Mouse (Mus musculus) hindbrain, embryonic 16.5 days (tissue): ENCODE measurements around the gene Kcnip1. TPM values are rescaled to one million over a fixed set of nuclear protein-coding genes. Genes with fewer than 3 reads are reported as not detected.

ENCODE experiments used
- ATAC-seq: fragments of 200-750 bp; cut with Nextera tagmentation; 2 replicates; pipeline ENCODE4 v1.8.0; 2017; ENCODE audit warnings: moderate TSS enrichment, moderate library complexity
- H3K27ac ChIP-seq: fragments of 300-500 bp; sonication (generic); 2 replicates; pipeline ENCODE4 v1.5.1; 2014; ENCODE audit warnings: low read depth, mild to moderate bottlenecking, control low read depth, low read length, moderate library complexity
- H3K27me3 ChIP-seq: fragments of 300-500 bp; sonication (generic); replicated peaks from 2 replicates; pipeline ENCODE4 v1.6.1; 2014; ENCODE audit warnings: low read length; ENCODE audit not compliant: control insufficient read depth, insufficient read depth
- H3K36me3 ChIP-seq: fragments of 300-500 bp; sonication (generic); 2 replicates; pipeline ENCODE4 v1.6.1; 2014; ENCODE audit warnings: mild to moderate bottlenecking, low read length, moderate library complexity, mixed read lengths; ENCODE audit not compliant: control insufficient read depth, insufficient read depth
- H3K4me1 ChIP-seq: fragments of 300-500 bp; sonication (generic); 2 replicates; pipeline ENCODE4 v1.6.1; 2014; ENCODE audit warnings: low read depth, low read length; ENCODE audit not compliant: control insufficient read depth, insufficient read depth
- H3K4me2 ChIP-seq: fragments of 300-500 bp; sonication (generic); 2 replicates; pipeline ENCODE4 v1.6.1; 2014; ENCODE audit warnings: mild to moderate bottlenecking, low read length, control low read depth, moderate library complexity
- H3K4me3 ChIP-seq: fragments of 300-500 bp; sonication (generic); 2 replicates; pipeline ENCODE4 v1.5.1; 2014; ENCODE audit warnings: mild to moderate bottlenecking, low read length, control low read depth, moderate library complexity
- H3K9ac ChIP-seq: fragments of 300-500 bp; sonication (generic); 2 replicates; pipeline ENCODE4 v1.6.1; 2014; ENCODE audit warnings: low read depth, mild to moderate bottlenecking, control low read depth, low read length, moderate library complexity
- H3K9me3 ChIP-seq: fragments of 300-500 bp; sonication (generic); 2 replicates; pipeline ENCODE4 v1.6.1; 2014; ENCODE audit warnings: mild to moderate bottlenecking, low read length, moderate library complexity; ENCODE audit not compliant: control insufficient read depth
- WGBS: fragments of 180-500 bp; shearing (Covaris S2); extraction: QIAGEN DNeasy Blood & Tissue Kit; methylation state at CpG from one replicate; pipeline ENCODE4 v1.1.7; 2014; 5-methylcytosine and 5-hydroxymethylcytosine counted together
- polyA plus RNA-seq: library from polyadenylated mRNA; unstranded; fragments of >200 nt; fragmentation: Nextera tagmentation; extraction: Ambion mirVana; gene quantifications from 2 replicates; pipeline ENCODE4 v1.2.1, GENCODE M21; 2015

The Kcnip1 gene
- polyA plus RNA-seq, 1 experiment from 2014 or later = 146 TPM

- Histone ChIP-seq H3K9ac (no peak overlapping the region), H3K9me3 (no peaks in the 10 kb centered on the region), H3K4me1 (peaks cover 5% of the 10 kb centered on the region; the same call in 1 of the 2 replicates), H3K4me3 (no peak overlapping the region), H3K4me2 (no peak overlapping the region), H3K36me3 (no peaks in the 10 kb centered on the region), H3K27ac (no peak overlapping the region), H3K27me3 (no peaks in the 10 kb centered on the region)
- ATAC-seq = no peak
- WGBS = 49% methylated on average over 5 of the region's 5 CpGs
These were observed 205.6 kb downstream of the Kcnip1 start for GRCm38 (mm10) chr11:33787362-33787761.

DNA sequence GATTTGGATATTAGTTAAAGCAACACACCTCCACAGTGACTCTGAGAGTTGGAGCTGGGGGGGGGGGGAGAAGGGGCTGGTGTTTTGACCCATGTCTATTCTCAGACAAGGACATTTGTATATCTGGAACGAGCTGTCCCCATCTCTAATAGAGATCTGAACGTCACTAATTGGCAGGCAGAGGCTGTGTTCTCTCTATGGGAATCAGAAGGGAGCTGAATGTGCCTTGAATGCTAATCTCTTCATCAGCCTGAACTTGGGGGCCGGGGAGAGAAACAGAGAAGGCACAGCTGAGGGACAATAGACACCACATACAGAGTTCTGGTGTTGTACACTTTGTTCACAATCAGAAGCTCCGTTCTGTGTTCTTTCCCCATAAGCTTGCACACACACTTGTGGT, 206.4 kb downstream of the Kcnip1 start:
- H3K36me3 ChIP-seq = no peaks in the 10 kb centered on the region
- no peak overlapping the region for H3K4me3 ChIP-seq
- no peak overlapping the region for H3K4me2 ChIP-seq
- no peaks in the 10 kb centered on the region for H3K9me3 ChIP-seq
- no peak overlapping the region for H3K9ac ChIP-seq
- ATAC-seq = no peak
- no peaks in the 10 kb centered on the region for H3K27me3 ChIP-seq
- 27% methylated on average over 4 of the region's 4 CpGs for WGBS
- peaks cover 10% of the 10 kb centered on the region for H3K4me1 ChIP-seq
- H3K27ac ChIP-seq = no peak overlapping the region

DNA sequence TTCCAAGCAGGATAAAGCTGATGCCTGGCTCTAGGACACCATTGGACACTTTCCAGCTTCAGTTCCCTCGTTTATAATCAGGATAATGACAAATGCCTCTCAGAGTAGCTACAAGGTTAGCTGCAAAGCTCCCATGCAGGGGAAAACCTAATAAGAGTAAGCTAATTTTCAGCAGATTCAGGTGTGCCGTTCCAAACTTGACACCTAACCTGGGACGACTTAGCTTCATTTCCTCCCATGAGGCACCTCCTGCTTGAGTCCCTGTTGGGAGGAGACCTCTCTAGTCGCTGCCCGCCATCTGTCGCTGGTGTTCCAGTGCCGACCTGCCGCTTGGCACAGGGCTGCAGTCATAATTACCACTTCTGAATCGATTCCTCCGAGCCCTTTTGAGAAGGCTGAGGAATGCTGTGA, 211.4 kb downstream of the Kcnip1 start:
- Histone ChIP-seq H3K27ac (peak overlapping the region; percentile 23; the same call in 1 of the 2 replicates), H3K36me3 (no peaks in the 10 kb centered on the region), H3K4me1 (peaks cover 18% of the 10 kb centered on the region), H3K9ac (no peak overlapping the region), H3K9me3 (no peaks in the 10 kb centered on the region), H3K4me2 (no peak overlapping the region), H3K27me3 (no peaks in the 10 kb centered on the region), H3K4me3 (no peak overlapping the region)
- peak; percentile 65 for ATAC-seq
- 12% methylated on average over 10 of the region's 10 CpGs for WGBS

- Histone ChIP-seq H3K27ac (no peak overlapping the region), H3K4me1 (peaks cover 16% of the 10 kb centered on the region), H3K27me3 (no peaks in the 10 kb centered on the region), H3K4me2 (no peak overlapping the region), H3K4me3 (no peak overlapping the region), H3K36me3 (no peaks in the 10 kb centered on the region), H3K9ac (no peak overlapping the region), H3K9me3 (no peaks in the 10 kb centered on the region)
- WGBS = 53% methylated on average over 4 of the region's 4 CpGs
- no peak for ATAC-seq
These were observed 212.7 kb downstream of the Kcnip1 start for GRCm38 (mm10) chr11:33780263-33780662.

DNA sequence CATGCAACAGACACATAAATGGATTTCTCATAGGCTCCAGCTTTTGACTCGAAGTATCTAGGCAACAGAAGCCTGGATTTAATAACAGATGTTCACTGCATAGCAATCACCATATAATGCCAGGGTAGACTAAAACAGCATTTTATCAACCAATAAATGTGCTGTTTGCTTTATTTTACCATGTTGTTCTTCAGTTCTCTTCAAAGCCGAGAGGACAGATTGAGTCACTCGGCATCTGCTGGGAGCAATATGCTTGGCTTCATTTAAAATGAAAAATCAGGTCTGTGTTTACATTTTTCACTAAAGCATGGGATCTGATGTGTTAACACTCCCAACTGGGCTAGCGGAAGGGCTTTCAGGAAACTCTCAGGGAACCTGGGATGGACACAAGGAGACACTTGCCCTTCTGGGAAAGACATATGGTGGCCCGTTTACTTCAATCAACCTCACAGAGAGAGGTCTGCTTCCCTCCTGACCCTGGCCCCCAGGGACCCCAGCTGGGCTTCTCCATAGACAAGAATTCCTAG, 220.3 kb downstream of the Kcnip1 start:
- Histone ChIP-seq H3K9me3 (no peaks in the 10 kb centered on the region), H3K9ac (no peak overlapping the region), H3K27me3 (no peaks in the 10 kb centered on the region), H3K27ac (no peak overlapping the region), H3K36me3 (no peaks in the 10 kb centered on the region), H3K4me2 (no peak overlapping the region), H3K4me1 (peaks cover 7% of the 10 kb centered on the region), H3K4me3 (no peak overlapping the region)
- peak; percentile 59 for ATAC-seq
- WGBS = 25% methylated on average over 5 of the region's 5 CpGs

DNA sequence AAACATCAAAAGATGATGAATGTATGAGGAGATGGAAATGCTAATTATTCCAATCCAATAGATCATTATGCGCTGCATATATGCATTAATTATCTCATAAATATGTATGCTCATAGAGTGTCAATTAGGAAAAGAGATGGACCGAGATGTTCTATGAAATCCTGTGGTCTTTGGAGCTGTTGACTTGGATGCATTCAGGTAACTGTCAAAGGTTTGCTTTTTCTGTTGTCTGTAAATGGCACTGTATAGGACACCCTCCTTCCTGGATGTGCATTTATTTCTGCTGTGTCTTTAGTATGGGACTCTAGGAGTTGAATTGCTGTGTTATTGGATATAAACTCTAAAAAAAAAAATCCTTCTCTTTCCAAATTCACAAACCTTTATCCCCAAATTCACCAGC, 220.9 kb downstream of the Kcnip1 start:
- ATAC-seq = no peak
- no peaks in the 10 kb centered on the region for H3K36me3 ChIP-seq
- H3K4me3 ChIP-seq = no peak overlapping the region
- H3K9ac ChIP-seq = no peak overlapping the region
- no peak overlapping the region for H3K27ac ChIP-seq
- no peaks in the 10 kb centered on the region for H3K9me3 ChIP-seq
- H3K27me3 ChIP-seq = no peaks in the 10 kb centered on the region
- H3K4me1 ChIP-seq = peaks cover 7% of the 10 kb centered on the region
- 41% methylated on average over 2 of the region's 2 CpGs for WGBS
- no peak overlapping the region for H3K4me2 ChIP-seq

- Histone ChIP-seq H3K9ac (no peak overlapping the region), H3K4me2 (no peak overlapping the region), H3K27ac (no peak overlapping the region), H3K9me3 (no peaks in the 10 kb centered on the region), H3K27me3 (no peaks in the 10 kb centered on the region), H3K4me1 (no peaks in the 10 kb centered on the region; the same call in none of the 2 replicates), H3K36me3 (no peaks in the 10 kb centered on the region), H3K4me3 (no peak overlapping the region)
- 71% methylated on average over 9 of the region's 9 CpGs for WGBS
- ATAC-seq = no peak
These were observed 225.7 kb downstream of the Kcnip1 start for GRCm38 (mm10) chr11:33766976-33767938.

GRCm38 (mm10) chr11:33761201-33761755, 231.7 kb downstream of the Kcnip1 start:
- Histone ChIP-seq H3K4me1 (peaks cover 11% of the 10 kb centered on the region), H3K4me3 (no peak overlapping the region), H3K9ac (no peak overlapping the region), H3K9me3 (no peaks in the 10 kb centered on the region), H3K4me2 (no peak overlapping the region), H3K27ac (no peak overlapping the region; the same call in 1 of the 2 replicates), H3K36me3 (no peaks in the 10 kb centered on the region), H3K27me3 (no peaks in the 10 kb centered on the region)
- 38% methylated on average over 16 of the region's 16 CpGs for WGBS
- ATAC-seq = no peak

DNA sequence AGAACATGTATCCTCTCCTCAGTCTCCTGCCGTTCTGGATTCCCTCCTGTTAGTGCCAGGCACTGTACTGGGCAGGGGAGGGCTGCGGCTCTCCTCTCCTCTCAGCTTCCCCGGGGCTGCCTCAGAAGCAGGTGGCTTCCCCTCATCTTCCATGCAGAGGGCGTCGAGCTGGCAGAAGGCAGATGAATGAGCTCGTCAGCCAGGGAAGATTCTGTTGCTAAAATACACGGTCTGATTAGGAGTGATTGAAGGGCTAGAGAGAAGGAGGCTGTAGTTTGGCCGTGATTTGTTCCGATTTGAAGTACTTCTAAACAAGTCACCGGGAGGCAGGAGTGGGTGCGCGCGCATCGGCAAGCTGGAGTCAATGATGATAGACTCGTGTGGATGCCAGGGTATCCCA, 236.3 kb downstream of the Kcnip1 start:
- 36% methylated on average over 15 of the region's 15 CpGs for WGBS
- ATAC-seq = peak; percentile 35; the same call in 1 of the 2 replicates
- Histone ChIP-seq H3K4me1 (peaks cover 17% of the 10 kb centered on the region), H3K27me3 (no peaks in the 10 kb centered on the region), H3K9ac (no peak overlapping the region), H3K4me3 (no peak overlapping the region), H3K9me3 (no peaks in the 10 kb centered on the region), H3K36me3 (no peaks in the 10 kb centered on the region), H3K27ac (no peak overlapping the region), H3K4me2 (no peak overlapping the region)
